Mouse (Mus musculus) stomach, embryonic 14.5 days (tissue): ENCODE results near the gene Ccdc65. TPM values are rescaled to one million over a fixed set of nuclear protein-coding genes. Genes with fewer than 3 reads are reported as not detected.

Source experiments
- ATAC-seq: fragments of 200-750 bp; cut with Nextera tagmentation; 2 replicates; pipeline ENCODE4 v1.8.0; 2017; ENCODE audit warnings: low read depth, moderate TSS enrichment; ENCODE audit not compliant: insufficient number of reproducible peaks, insufficient read depth, low FRiP score
- H3K27ac ChIP-seq: fragments of 300-500 bp; sonication (generic); 2 replicates; pipeline ENCODE4 v1.5.1; 2014; ENCODE audit warnings: mild to moderate bottlenecking, low read length, moderate library complexity, mixed read lengths
- H3K27me3 ChIP-seq: fragments of 300-500 bp; sonication (generic); 2 replicates; pipeline ENCODE4 v1.6.1; 2014; ENCODE audit warnings: low read length, control low read depth, mixed read lengths; ENCODE audit not compliant: control insufficient read depth, insufficient read depth
- H3K36me3 ChIP-seq: fragments of 300-500 bp; sonication (generic); 2 replicates; pipeline ENCODE4 v1.6.1; 2014; ENCODE audit warnings: mild to moderate bottlenecking, control low read depth, low read length, moderate library complexity, mixed read lengths; ENCODE audit not compliant: control insufficient read depth, insufficient read depth
- H3K4me1 ChIP-seq: fragments of 300-500 bp; sonication (generic); 2 replicates; pipeline ENCODE4 v1.6.1; 2014; ENCODE audit warnings: low read length, control low read depth, mixed read lengths; ENCODE audit not compliant: control insufficient read depth, insufficient read depth
- H3K4me2 ChIP-seq: fragments of 300-500 bp; sonication (generic); replicated peaks from 2 replicates; pipeline ENCODE4 v1.6.1; 2014; ENCODE audit warnings: low read depth, low read length, control low read depth
- H3K4me3 ChIP-seq: fragments of 300-500 bp; sonication (generic); 2 replicates; pipeline ENCODE4 v1.5.1; 2014; ENCODE audit warnings: low read depth, low read length, control low read depth
- H3K9ac ChIP-seq: fragments of 300-500 bp; sonication (generic); replicated peaks from 2 replicates; pipeline ENCODE4 v1.6.1; 2014; ENCODE audit warnings: low read depth, mild to moderate bottlenecking, control low read depth, low read length, moderate library complexity, mixed read lengths
- H3K9me3 ChIP-seq: fragments of 300-500 bp; sonication (generic); 2 replicates; pipeline ENCODE4 v1.6.1; 2016; ENCODE audit warnings: low read depth, low read length, control low read depth; ENCODE audit not compliant: control insufficient read depth
- WGBS: fragments of 180-500 bp; shearing (Covaris S2); extraction: QIAGEN DNeasy Blood & Tissue Kit; methylation state at CpG from one replicate; pipeline ENCODE4 v1.1.7; 2014; 5-methylcytosine and 5-hydroxymethylcytosine counted together
- polyA plus RNA-seq: library from polyadenylated mRNA; unstranded; fragments of >200 nt; fragmentation: Nextera tagmentation; extraction: Ambion mirVana; gene quantifications from 2 replicates; pipeline ENCODE4 v1.2.1, GENCODE M21; 2014

Gene Ccdc65
- polyA plus RNA-seq, 1 experiment from 2014 or later = 1.2 TPM

- WGBS = under 1% methylated on average over 39 of the region's 39 CpGs
- Histone ChIP-seq H3K4me2 (peak within 1 kb of the TSS; percentile 98), H3K27me3 (no peaks in the 10 kb centered on the region), H3K9ac (peak within 1 kb of the TSS; percentile 57), H3K4me3 (peak within 1 kb of the TSS; percentile 59), H3K36me3 (no peaks in the 10 kb centered on the region), H3K27ac (no peak within 1 kb of the TSS), H3K4me1 (0 out of 2 replicates have a peak, but pooled peaks cover 12% of the 10 kb centered on the region), H3K9me3 (no peaks in the 10 kb centered on the region)
- peak; percentile 84 for ATAC-seq
Observed at GRCm38 (mm10) chr15:98727443-98728321, 19.7 kb downstream of the Ccdc65 start, which contains the start of gene Fkbp11. TSS of gene Fkbp11 (minus strand) at chr15:98728198.

- WGBS = 23% methylated on average over 9 of the region's 9 CpGs
- Histone ChIP-seq H3K27ac (no peak overlapping the region), H3K4me3 (peak overlapping the region; percentile 59; the same call in 1 of the 2 replicates), H3K9me3 (no peaks in the 10 kb centered on the region), H3K27me3 (no peaks in the 10 kb centered on the region), H3K36me3 (no peaks in the 10 kb centered on the region), H3K4me1 (0 out of 2 replicates have a peak, but pooled peaks cover 9% of the 10 kb centered on the region), H3K4me2 (peak overlapping the region; percentile 98), H3K9ac (peak overlapping the region; percentile 57; the same call in 1 of the 2 replicates)
- ATAC-seq = no peak
Observed at GRCm38 (mm10) chr15:98728366-98728765, 20.4 kb downstream of the Ccdc65 start.

GRCm38 (mm10) chr15:98729791-98730545, 22.0 kb downstream of the Ccdc65 start:
- whole genome bisulfite sequencing = 75% methylated on average over 7 of the region's 7 CpGs

DNA sequence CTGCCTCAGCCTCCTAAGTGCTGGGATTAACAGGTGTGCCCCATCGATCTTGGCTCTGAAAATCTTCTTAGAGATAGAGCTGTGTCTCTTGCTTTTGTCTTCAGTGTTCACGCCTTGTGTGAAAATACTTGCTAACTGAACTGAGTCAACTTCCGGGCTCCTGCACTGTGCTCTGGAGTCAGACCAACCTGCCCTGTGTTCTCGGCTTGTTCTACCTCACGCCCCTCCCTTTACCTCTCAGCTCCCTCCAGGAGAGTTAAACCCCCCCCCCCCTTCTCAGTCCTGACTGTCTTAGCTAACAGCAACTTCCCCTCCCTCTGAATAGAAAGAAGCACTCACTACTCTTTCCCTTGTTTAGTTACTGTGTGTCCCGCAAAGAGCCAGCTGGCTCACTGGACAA, 22.8 kb downstream of the Ccdc65 start:
- H3K9ac ChIP-seq = no peak overlapping the region
- no peak overlapping the region for H3K27ac ChIP-seq
- H3K9me3 ChIP-seq = no peaks in the 10 kb centered on the region
- no peak for ATAC-seq
- H3K36me3 ChIP-seq = peaks cover 2% of the 10 kb centered on the region
- H3K4me3 ChIP-seq = no peak overlapping the region
- WGBS = 84% methylated on average over 6 of the region's 6 CpGs
- H3K4me2 ChIP-seq = no peak overlapping the region
- H3K4me1 ChIP-seq = 0 out of 2 replicates have a peak, but pooled peaks cover 7% of the 10 kb centered on the region
- H3K27me3 ChIP-seq = no peaks in the 10 kb centered on the region

More at GRCm38 (mm10) chr15:98729791-98730545, 22.0 kb downstream of the Ccdc65 start:
- H3K4me2 ChIP-seq = no peak overlapping the region
- no peaks in the 10 kb centered on the region; the same call in 1 of the 2 replicates for H3K36me3 ChIP-seq
- no peaks in the 10 kb centered on the region for H3K9me3 ChIP-seq
- no peak for ATAC-seq
- no peak overlapping the region for H3K27ac ChIP-seq
- H3K4me1 ChIP-seq = 0 out of 2 replicates have a peak, but pooled peaks cover 7% of the 10 kb centered on the region
- H3K9ac ChIP-seq = no peak overlapping the region
- no peaks in the 10 kb centered on the region for H3K27me3 ChIP-seq
- no peak overlapping the region for H3K4me3 ChIP-seq

DNA sequence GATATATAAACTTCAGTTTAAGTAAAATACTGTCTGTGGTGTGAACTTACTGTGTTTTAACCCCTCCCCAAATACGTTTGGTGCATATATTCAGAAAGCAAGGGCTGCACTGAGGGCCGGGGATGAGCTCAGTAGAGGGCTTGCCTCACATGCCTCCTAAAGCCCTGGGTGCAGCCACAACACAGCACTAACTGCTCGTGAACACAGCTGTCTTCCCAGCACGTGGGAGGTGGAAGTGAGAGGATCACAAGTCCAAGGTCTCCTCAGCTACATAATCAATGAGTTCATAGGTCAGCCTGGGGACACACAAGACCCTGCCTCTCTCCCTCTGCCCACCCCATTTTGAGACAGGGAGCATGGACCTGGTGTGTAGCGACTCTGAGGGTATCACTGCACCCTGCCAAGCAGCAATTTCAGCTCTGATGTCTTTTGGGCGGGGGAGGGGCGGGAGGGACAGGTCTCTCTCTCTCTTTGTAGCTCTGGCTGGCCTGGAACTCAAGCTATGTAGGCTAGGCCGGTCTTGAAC, 24.1 kb downstream of the Ccdc65 start:
- WGBS = 59% methylated on average over 8 of the region's 8 CpGs
- H3K9me3 ChIP-seq = no peaks in the 10 kb centered on the region
- no peak overlapping the region for H3K4me3 ChIP-seq
- 0 out of 2 replicates have a peak, but pooled peaks cover 5% of the 10 kb centered on the region for H3K4me1 ChIP-seq
- H3K27me3 ChIP-seq = no peaks in the 10 kb centered on the region
- no peak for ATAC-seq
- H3K9ac ChIP-seq = no peak overlapping the region
- peaks cover 8% of the 10 kb centered on the region for H3K36me3 ChIP-seq
- no peak overlapping the region for H3K27ac ChIP-seq
- H3K4me2 ChIP-seq = no peak overlapping the region

DNA sequence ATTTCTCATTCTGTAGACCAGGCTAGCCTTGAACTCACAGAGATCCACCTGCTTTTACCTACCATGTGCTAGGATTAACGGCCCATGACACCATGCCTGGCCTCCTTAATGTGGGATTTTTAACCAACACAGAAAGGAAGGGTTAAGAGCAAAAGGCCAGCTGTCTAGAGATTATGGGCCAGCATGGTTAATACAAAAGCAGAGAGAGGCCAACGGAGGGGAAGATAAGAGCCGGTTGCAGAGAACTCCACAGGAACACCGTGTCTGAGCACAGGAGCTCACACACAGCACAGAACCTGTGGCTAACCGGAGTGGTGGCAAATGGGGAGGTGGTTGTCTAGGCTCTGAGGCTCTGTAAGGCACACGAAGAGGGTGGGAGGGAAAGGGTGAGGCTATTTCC, 25.4 kb downstream of the Ccdc65 start:
- ATAC-seq = no peak
- 64% methylated on average over 6 of the region's 6 CpGs for WGBS

DNA sequence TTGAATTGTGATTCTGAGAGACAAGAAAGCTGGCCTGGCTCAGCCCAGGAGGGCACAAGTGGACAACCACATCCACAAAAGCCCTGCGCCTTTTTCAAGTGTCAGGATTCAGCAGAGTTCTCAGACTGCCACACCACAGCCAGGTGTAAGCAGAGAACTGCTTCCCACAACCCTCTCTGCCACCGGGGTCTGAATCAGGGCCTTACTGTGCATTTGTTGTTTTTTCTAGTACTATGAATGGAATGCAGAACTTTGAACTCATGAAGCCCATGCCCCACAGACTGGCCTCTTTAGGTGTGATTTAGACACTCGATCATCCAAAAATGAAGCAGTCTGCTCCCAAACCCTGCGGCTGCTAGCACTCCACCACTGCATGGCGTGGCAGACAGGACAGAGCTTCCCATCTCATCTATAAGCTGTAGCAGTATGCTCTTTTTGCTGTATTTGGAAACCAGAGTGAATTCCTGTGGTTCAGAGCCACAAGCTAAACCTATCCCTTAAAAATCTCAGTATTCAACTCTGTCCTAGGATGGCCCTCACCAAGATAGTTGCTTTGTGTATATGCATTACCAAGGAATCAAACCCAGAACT, 26.1 kb downstream of the Ccdc65 start:
- 0 out of 2 replicates have a peak, but pooled peaks cover 2% of the 10 kb centered on the region for H3K4me1 ChIP-seq
- H3K4me2 ChIP-seq = no peak overlapping the region
- H3K27ac ChIP-seq = peak overlapping the region; percentile 52; the same call in 1 of the 2 replicates
- peaks cover 13% of the 10 kb centered on the region for H3K36me3 ChIP-seq
- WGBS = 62% methylated on average over 5 of the region's 5 CpGs
- ATAC-seq = no peak
- no peaks in the 10 kb centered on the region for H3K27me3 ChIP-seq
- no peak overlapping the region for H3K4me3 ChIP-seq
- H3K9ac ChIP-seq = no peak overlapping the region
- no peaks in the 10 kb centered on the region for H3K9me3 ChIP-seq

More for the DNA sequence above, 25.4 kb downstream of the Ccdc65 start:
- 0 out of 2 replicates have a peak overlapping the region, but pooled peaks have one; percentile 6 for H3K9ac ChIP-seq
- peaks cover 8% of the 10 kb centered on the region for H3K36me3 ChIP-seq
- H3K9me3 ChIP-seq = no peaks in the 10 kb centered on the region
- no peak overlapping the region for H3K4me2 ChIP-seq
- H3K27me3 ChIP-seq = no peaks in the 10 kb centered on the region
- H3K4me1 ChIP-seq = 0 out of 2 replicates have a peak, but pooled peaks cover 2% of the 10 kb centered on the region
- H3K27ac ChIP-seq = peak overlapping the region; percentile 52; the same call in 1 of the 2 replicates
- H3K4me3 ChIP-seq = no peak overlapping the region
